Mouse (Mus musculus): ENCODE results near the gene Theg. TPM values are rescaled to one million over a fixed set of nuclear protein-coding genes. Genes with fewer than 3 reads are reported as not detected.

Theg gene
- total RNA-seq, 2 experiments from 2014 or later, result not detected

DNA sequence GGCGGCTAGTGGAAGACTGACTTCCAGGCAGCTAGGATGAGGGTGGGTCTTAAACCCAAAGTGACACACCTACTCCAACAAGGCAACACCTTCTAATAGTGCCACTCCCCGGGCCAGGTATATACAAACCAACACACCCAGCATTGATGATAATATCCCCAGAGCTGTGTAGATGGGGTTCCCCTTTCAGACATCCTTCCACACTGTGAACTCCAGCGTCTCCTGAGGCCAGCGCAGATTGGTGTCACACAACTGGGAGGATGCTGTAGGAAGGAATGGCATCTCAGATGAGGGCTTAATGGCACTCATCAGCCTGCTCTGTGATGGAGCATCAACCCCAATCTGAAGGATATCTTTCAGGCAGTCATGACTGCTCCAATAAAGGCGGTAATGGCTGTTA lies 29.6 kb downstream of the Theg start:
- DNase-seq (ENCODE audit: low spot score in 2 of 2), result no peak

DNA sequence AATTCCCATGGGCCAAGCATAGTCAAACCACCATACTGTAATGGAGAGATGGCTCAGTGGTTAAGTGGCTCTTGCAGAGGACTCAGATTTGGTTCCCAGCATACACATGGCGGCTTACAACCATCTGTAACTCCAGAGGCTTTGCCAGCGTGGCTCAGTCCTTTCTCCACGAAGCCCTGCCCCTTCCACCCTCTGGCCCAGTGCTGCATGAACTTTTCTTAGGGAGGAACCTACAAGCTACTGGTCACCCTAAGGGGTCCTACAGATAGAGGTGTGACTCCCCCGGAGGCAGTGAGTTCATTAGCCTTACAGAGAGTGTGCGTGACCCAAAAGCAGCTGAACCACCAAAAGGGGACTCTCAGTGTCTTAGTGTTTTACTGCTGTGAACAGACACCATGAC lies 30.2 kb downstream of the Theg start:
- DNase-seq (ENCODE audit: low spot score in 2 of 2), result no peak

DNA sequence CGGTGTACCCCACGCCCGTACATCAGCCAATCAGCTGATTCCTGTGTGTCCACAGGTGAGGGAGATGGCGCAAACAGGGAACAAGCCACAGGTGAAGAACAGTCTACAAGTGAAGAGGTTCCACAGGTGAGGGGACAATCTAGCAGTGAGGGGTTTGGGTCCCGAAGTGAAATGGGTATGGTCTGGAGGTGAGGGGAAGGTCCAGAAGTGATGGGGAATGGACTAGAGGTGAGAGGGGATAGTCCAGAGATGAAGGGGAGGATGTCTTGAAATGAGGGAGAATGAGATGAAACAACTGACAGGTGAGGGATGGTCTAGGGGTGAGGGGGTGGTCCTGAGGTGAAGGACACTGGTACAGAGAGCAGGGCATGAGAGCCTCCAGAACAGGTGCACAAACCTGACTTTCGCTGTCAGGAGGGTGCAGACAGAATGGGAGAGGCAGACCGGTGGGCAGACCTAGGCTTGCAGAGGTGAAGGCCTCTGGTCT lies 31.9 kb downstream of the Theg start:
- no peak for DNase-seq (ENCODE audit: low spot score in 2 of 2)

DNA sequence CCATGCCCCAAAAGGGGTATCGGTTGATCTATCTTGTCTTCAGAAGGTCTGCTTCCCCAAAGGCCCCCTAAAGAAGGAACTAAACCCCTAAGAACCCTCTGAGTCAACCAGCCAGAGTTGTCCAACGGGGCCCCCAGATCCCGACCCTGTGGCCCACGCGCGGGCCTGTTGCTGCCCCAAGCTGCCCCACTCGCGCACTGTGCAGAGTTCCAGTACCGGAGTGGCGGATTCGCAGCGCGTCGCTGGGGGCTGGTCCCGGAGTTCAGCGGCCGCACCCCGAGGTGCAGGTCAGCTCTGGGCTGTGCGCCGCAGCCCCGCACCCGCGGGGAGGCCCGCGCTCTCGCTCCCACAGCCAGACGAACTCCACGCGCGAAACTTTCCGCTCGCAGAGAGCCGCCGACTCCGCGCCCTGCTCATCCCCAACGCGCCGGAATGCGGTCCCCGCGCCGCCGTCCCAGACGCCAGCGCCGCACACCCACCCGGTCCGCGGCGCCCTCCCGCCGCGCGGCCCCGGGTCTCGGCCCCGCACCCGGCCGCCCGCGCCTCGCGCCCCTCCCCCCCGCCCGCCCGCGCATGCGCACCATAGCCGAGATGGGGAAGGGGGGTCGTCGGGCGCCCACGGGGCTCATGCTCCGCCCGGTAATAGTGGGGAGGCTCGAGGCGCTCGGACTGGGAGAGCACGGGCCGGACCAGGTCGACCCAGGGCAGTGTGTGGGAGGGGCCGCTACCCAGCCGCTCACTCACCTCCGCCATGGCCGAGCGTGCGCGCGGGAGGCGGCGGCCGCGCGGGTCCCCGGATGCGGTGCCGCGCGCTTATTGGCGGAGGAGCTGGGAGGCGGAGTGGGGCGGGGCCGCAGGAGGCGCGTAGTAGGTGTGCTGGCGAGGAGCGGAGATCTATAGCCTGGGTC lies 32.5 kb downstream of the Theg start, which contains the start of gene Mier2:
Gene Mier2 (minus strand): TSS at position 870 of the 908 bp plus-strand sequence.
- peak; percentile 60 for DNase-seq (ENCODE audit: low spot score in 2 of 2)

DNA sequence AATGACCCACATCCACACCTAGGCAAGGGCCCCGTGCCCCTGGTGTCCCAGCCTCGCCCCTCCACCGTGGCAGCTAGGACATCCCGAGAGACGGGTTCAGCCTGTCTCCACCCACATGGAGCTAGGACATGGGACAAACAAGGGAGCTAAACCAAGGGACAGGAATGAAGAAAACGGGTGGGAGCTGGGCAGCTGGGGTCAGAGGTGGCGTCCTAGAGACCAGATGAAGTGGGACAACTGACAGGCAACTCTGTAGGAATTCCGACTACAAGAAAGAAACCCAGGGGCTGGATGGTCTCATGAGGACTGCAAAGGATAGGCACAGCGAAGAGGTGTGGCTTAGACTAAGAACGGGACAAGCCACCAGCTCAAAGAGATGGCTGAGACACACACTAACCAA lies 33.4 kb downstream of the Theg start:
- DNase-seq (ENCODE audit: low spot score in 2 of 2), result no peak

DNA sequence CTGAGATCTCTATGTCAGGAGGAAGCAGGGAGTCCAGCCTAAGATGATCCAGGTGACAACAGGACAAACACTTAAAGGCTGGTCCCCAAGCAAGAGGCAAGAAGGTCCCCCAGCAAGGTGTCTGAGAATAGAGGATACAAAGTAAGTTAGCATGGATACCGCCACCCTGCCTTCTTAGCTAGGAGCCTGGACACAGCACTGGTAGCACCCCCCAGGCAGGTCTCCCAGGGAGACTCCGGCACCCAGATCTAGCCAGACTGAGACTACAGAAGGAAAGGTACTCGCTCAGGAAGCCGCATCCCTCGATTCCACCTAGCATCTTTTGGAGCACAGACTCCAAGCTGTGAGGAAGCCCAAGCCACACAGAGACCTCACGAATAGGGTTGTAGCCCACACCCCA lies 34.0 kb downstream of the Theg start:
- DNase-seq (ENCODE audit: low spot score in 2 of 2), result no peak

DNA sequence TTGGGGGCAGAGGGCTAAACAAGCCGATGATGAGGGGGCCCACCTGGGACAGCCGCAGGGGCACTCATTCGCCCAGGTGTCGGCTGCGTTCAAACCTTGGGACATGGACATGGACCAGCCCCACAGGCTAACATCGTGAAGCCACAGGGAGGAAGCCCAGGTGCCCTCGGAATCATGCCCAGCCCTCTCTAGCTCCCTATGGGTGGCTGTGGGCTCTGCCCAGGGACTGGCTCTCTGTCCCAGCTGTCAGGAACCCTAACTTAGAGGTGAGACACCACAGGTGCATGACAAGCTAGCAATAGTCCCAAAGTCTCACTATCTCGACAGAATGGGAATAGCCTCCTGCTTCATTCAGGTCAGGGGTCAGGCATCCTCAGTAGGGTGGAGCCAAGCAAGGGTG lies 34.6 kb downstream of the Theg start:
- no peak for DNase-seq (ENCODE audit: low spot score in 2 of 2)

DNA sequence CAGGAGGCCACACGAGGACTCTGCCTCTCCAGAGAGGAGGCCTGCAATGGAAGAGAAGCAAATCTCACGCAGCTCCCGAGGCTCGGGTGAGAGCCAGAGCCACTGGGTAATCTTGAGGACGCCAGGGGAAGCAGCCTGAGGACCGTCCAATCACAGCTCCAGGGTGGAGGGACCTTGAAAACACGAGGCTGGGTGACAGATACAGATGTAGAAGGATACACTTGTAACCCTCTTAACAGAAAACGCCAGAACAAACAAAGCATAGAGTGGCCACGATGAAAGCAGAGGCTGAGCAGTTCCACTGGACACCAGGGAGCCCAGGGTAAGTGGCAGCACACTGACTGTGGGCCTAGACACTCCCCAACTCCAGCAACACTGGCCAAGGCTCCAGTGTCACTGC lies 36.8 kb downstream of the Theg start:
- DNase-seq (ENCODE audit: low spot score in 2 of 2), result no peak

DNA sequence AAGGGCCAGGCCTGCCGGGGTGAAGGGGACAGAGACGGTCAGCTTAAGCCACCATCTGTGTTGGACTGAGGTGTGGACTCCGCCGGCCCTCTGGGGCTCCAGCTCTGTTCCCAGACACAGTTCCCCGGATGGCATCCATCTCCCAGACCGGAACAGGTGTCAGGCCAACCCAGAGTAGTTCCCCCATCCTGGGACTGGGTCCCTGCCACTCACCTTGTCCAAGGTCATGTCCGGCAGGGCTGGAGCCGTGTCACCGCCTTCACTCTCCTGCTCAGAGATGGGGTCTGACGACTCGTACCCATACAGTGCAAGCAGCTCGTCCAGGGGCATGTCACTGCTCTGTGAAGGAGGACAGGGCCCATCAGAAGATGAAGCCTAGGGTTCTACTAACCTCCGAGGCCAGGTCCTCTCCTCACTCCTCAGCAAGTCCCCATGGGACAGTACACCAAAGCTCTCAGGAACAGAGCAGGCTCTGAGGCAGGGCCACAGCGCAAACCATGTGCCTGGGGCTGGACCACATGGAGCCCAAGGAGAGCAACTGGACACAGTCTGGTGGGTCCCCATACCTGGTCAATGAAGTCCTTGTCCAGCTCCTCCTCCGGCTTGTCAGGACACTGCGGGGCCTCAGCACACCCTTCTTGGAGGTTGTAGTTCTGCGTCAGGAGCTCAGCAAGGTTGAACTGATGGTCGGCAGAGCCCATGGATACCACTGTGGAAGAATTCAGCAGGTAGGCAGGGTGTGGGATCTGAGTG lies 38.0 kb downstream of the Theg start:
- no peak for DNase-seq (ENCODE audit: low spot score in 2 of 2)

DNA sequence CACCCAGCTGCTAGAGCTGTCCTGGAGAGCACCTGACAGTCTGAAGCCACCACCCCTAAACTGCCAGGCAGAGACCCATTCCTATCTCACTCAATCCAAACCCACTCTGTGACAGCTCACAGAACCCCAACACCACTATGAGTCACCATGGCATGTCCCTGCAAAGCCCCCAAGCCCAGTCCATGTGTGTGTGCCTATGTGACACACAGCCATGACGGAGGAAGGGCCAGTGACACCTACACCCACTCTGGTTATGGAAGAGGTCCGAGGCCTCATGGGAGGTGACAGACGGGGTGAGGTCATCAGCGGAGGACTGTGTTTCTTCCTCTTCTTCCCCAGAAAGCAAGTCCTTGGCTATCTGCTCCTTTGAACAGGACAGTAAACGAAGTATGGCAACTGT lies 38.6 kb downstream of the Theg start:
- no peak for DNase-seq (ENCODE audit: low spot score in 2 of 2)

DNA sequence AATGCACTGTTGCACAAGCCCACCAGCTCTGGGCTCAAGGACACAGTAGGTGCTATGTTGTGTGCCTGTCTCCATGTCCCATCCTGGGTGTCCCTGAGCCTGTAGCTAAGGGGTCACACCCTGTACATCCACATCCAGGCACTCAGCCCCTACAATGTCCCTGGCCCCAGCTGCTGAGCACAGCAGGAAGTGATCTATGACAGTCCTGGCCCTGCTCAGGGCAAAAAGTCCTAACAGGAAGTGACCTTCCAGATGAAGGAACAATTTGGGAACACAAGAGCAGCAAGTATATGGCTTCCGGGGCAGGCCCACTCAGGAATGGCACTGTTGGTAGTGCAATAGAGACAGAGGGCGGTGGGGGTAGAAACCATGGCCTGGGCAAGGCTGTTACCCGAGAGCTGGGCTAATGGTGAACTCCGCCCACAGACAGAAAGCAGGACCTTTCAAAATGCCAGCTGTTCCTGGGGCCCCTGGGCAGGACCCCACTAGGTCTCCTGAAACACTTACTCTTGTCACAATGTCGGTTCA lies 39.9 kb downstream of the Theg start:
- DNase-seq (ENCODE audit: low spot score in 2 of 2), result peak in 1 of 2 experiments; percentile 2

DNA sequence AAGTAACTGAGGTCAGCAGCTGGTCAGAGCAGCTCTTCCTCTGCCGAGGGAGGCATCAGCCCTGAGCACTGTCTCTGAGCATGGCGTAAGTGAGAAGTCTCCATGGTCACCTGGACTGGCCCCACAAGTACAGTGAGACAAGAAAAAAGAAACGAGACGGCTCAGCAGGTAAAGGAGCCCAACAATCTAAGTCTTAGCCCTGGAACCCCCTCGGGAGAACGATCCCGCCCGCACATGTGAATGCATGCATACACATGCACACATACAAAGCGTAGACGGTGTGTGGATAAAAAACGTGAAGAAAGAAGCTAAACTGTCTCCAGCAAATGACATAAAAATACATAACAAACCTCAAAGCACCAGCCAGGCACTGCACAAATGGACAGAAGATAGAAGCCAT lies 40.6 kb downstream of the Theg start:
- DNase-seq (ENCODE audit: low spot score in 2 of 2), result peak in 1 of 2 experiments; percentile 2

DNA sequence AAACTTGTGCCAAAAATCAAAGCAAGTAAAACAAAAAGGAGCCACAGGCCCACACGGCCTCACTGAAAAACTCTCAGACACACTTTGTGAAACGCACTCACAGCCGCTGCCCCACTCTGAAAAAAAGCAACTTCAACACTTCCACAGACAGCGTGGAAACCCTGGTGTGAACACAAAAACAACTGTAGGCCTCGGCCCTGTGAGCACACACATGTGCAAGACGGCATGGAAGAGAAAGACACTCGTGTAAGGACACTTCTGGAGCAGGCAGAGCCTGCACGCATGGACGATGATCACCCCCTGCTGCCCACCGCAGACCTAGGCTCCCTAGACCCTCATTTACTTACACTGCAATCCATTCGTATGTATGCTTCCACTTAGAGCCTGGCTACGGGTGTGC lies 41.2 kb downstream of the Theg start:
- DNase-seq (ENCODE audit: low spot score in 2 of 2), result peak in 1 of 2 experiments; percentile 2

DNA sequence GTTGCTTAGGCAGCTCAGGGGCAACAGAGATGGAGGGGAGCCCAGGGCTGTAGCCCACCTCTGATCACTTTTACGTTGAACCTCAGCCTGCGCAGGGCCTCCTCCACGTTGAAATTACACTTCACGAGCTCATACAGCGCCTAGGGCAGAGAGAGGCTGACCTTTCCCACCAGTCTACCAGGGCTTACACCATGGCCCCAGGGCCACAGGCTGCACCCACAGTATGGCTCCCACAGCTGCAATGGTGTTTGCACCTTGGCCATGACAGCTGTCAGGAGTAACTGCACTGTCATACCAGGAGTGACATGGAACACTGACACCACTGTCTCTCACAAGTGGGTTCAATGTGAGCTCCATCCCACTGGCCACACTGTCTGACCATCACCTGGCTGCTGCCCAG lies 42.5 kb downstream of the Theg start:
- DNase-seq (ENCODE audit: low spot score in 2 of 2), result no peak

DNA sequence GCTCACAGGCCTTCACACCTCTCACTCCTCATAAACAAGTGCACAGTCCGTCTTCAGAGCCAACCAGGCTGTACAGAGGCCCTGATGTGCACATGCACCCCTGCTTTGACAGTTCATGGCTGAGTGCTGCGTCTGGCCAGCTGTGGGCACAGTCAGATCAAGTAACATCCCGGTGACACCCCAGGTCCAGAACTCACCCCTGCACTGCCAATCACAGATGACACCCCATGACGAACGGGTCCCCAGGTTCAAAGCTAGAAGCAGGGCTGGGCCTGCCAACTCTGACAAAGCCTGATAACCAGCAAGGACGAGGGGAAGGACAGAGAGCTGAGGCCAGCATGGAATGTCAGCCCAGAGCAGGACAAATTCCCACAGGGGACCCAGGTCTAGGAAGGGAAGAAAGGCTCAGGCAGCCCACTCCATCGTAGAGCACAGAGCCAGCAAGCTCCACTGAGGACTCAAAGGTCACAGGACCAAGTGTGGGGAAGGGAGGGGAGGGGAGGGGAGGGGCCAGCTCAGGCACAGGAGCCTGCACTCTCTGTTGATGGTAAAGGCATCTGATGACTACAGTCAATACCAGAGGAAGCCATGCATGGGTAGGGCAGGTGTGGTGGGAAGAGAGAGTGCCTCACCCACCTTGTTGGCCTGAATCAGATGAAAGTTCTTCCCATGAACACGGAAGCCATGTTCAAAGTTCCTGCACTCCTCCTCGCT lies 43.1 kb downstream of the Theg start:
- DNase-seq (ENCODE audit: low spot score in 2 of 2), result no peak

DNA sequence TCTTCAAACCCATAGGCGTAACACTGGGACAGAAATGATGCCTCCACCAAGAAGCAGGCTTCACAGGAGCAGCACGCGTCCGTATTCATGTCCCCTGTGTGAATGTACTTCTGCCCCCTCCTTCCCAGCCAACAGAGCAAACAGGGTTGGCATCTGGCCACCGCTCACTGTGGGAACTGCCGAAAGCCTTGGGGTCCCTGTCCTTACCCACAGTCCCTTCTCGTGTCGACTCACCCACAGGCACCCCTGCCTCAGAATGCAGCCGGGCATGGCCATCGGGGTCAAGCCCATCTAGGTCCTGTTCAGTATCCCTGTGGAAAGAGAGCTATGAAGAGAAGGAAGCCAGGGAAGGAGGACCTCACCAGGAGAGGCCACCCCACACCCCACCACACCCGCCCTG lies 45.0 kb downstream of the Theg start:
- DNase-seq (ENCODE audit: low spot score in 2 of 2), result no peak

DNA sequence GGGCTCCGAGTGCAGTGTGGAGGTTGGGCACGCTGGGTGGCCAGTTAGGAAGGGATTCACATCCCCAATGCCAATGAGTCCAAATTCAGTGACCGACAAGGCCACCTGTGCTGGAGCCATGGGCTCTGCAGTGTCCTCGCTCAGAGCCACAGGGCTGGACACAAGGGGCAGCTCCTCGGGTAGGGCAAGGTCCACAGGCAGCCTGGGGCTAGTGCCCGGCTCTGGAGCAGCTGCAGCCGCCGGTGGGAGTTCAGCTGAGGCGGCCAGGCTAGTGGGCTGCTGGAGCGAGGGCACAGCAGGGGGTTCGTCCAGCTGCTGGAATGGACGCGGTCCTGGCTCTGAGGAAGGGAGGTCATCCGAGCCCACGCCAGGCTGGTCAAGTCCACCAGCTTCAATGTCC lies 45.6 kb downstream of the Theg start:
- DNase-seq (ENCODE audit: low spot score in 2 of 2), result peak in 1 of 2 experiments; percentile 2

DNA sequence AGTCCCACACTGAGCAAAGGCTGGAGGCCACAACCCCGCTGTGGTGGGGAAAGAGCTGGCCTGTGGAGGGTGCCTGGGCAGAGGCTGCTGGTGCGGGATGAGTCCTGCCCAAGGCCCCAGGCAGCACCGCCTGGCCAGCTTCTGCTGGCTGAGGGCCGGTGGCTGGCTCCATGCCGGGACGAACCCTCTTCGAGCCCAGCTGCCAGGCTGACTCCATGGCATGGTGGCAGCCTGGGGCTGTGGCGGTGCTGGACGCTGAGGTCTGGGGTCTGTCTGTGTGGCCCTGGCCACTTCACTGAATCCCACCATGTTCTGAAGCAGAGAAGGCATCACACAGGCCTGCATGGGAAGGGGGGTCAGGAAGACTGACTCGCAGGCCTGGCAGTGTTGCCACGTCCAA lies 46.4 kb downstream of the Theg start:
- DNase-seq (ENCODE audit: low spot score in 2 of 2), result no peak

DNA sequence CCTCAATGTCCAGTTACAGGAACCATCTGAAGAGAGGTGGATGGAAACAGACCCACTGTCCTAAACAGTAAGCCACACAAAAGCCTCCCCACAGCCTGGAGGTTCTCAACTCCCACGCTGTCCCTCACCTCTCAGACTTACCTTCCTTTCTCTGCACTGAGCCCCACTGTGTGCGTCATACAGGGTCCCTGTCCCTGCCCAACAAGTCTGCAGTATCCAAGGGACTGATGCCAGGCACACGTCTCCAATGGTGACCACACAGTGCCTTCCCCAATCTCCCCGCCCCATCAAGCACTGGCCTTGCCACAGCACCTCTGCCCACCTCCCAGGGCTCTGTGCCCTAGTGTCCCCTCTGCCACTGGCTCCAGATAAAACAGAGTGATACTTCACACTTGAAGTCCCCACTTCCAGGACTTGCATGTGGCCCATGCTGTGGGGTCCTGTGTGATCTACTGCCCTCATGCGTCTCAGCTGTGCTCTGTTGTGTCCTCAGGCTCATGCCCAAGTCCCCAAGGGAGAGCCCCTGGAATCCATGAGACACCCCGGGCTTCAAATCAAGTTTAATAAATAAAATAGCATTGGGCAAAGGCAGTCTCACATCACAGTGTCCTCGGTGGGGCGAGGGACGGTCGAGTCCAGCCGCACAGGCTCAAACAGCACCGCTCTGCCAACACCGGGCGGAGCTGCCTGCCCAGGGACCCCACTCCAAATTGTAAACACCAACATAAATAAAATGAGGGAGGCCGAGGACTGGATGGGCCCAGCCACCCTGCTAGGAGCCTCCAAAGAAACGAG lies 47.2 kb downstream of the Theg start:
- DNase-seq (ENCODE audit: low spot score in 2 of 2), result peak in 1 of 2 experiments; percentile 2

DNA sequence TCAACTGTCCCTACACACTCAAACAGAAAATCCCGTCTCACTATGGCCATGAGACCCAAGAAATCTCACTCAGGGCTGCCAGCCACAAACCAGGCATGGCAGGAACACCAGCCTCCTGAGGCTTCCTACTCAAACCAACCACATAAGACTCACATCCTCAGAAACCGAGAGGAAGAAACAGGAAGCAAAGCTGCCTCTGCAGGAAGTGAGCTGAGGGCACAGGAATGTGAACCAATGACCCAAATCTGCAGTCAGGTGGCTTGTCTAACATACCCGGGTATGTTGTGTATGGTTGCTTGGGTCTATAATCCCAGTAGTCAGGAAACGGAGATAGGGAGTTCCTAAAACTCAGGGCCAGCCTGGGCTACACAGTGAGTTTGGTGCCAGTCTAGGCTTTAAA lies 48.3 kb downstream of the Theg start:
- no peak for DNase-seq (ENCODE audit: low spot score in 2 of 2)

Data from adrenal gland, postnatal 4 days (tissue).